Mouse (Mus musculus) T-cell, adult 2 months (primary cell): ENCODE measurements around the gene Cplx3.

Experiments used
- DNase-seq: peaks from one replicate; pipeline ENCODE4 v3.0.0; 2022; ENCODE audit warnings: low spot score

Gene Cplx3

DNA sequence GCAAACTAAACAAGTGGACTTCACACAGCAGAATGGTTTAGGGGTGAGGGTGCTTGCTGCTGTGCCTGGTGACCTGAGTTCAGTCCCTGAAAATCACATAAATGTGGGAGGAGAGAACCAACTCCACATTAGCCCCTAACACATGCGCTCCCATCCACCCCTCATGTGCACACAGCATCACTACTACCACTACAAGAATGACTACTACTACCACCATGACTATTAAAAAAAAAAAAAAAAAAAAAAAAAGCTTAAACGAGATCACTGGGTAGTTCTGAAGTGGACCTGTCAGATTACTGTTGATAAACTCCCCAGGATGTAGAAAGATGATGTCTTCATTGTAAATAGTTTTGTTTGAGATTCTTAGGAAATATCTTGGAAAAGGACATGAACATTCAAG is 46.5 kb downstream of the Cplx3 start:
- no peak for DNase-seq

- no peak for DNase-seq
Observed at GRCm38 (mm10) chr9:57558625-57559024, 47.5 kb downstream of the Cplx3 start.

- no peak for DNase-seq
Observed at GRCm38 (mm10) chr9:57557215-57557614, 48.9 kb downstream of the Cplx3 start.

DNA sequence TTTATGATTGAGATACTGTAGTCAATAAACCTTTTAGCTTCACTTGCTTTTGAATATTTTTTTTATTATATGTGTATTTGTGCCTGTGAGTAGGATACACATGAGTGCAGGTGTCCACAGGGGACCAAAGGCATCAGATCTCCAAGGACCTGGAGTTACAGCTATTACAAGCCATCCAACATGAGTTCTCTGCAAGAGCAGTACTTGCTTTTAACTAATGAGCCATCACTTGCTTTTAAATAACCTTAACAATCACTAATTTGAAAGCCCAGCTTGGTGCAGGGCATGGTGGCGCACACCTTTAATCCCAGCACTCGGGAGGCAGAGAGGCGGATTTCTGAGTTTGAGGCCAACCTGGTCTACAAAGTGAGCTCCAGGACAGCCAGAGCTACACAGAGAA is 51.3 kb downstream of the Cplx3 start:
- no peak for DNase-seq

GRCm38 (mm10) chr9:57553119-57553518 is 53.0 kb downstream of the Cplx3 start:
- no peak for DNase-seq

GRCm38 (mm10) chr9:57552139-57552887 is 53.8 kb downstream of the Cplx3 start, which contains the start of gene Mpi:
Gene Mpi, minus strand, starts transcription at chr9:57552763.
- DNase-seq: peak; percentile 25

DNA sequence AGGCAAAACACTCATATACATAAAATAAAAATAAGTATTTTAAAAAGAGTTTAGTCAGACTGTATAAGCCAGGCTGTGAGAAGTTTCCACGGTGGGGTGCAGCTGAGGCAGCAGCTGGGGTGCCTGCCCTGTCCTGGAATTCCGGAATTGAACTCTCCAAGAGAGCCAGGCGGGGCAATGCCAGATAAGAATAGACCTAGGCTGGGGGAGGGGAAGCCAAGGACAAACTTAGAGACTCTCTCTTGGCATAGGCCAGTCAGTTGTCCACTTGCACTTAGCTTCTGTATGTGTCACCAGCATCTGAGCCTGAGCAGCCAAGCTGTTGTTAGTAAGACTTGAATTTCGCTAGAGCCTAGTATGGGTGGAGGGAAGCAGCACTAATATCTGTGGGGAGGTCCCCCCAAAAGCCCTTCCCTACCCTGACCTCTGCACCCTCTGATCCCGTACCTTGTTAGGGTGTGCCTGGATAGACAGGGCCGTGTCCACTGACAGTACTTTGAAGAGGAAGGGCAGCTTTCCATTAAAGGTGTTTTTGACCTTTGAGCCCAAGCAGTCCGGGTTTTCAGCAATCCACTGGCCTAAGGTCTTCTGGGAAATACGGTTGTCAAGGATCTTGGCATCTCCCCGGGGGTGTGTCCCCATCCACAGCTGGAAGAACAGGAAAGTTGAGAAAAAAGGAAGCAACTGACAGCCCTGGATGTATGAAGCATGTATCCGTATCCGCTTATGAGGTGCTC is 55.8 kb downstream of the Cplx3 start:
- no peak for DNase-seq
